Mouse (Mus musculus) frontal cortex, postnatal 36 days (tissue): Measurements from ENCODE around the gene Adk.

Experiments
- DNase-seq, 2 experiments: peaks; one replicate each; pipeline ENCODE4 v3.0.0; 2022; ENCODE audit warnings: low spot score in 2 of 2

Gene Adk

DNA sequence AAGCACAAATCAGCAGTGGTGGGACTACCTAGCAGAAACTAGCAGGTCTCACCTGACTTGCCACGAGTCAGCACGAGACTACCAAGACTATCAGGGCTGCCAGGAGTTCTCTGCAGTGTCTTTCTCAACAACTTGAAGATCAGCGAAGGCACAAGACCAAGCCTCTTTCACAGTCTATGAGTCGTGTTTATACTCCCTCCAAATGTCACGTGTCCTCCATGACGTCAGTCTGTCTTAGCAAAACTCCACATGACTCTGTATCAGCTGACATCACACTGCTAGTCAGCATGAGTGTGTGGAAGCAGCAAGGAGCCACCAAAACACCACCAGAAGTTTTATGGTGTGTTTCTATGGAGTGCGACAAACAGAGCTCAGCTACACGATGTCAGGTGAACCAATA is 215.9 kb downstream of the Adk start:
- no peak for DNase-seq

- DNase-seq: no peak
Observed at GRCm38 (mm10) chr14:21271472-21271871, 219.1 kb downstream of the Adk start.

- no peak for DNase-seq
Observed at GRCm38 (mm10) chr14:21275786-21276185, 223.4 kb downstream of the Adk start.

GRCm38 (mm10) chr14:21278290-21278689 is 225.9 kb downstream of the Adk start:
- no peak for DNase-seq

DNA sequence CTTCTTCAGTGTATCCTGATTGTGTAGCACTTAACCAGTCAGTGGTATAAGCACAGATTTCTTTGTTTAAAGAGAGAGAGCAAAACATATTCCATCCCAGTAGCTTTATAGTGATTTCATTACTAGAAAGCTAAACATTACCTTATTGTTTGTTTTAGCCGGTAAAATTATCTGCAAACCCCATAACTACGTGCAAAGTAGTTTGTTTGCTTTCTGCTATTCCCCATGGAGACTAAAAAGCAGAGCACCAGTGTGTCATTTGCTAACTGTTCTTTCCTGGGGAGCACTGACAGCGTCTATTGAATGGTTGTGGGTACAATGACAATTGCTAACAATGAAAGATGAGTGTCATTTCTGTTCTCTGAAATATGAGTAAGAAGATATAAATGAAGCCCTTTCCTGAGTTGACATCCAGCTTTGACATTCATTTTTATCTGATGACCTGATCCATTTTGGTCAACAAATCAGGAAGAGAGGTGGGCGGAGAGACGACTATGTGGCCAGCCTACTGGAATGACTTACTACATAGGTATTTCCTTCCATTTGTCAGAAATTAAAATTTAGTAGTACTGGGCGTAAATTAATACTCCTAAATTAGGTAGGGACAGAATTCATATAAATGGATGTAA is 226.6 kb downstream of the Adk start:
- DNase-seq: no peak

GRCm38 (mm10) chr14:21280451-21280850 is 228.1 kb downstream of the Adk start:
- no peak for DNase-seq

DNA sequence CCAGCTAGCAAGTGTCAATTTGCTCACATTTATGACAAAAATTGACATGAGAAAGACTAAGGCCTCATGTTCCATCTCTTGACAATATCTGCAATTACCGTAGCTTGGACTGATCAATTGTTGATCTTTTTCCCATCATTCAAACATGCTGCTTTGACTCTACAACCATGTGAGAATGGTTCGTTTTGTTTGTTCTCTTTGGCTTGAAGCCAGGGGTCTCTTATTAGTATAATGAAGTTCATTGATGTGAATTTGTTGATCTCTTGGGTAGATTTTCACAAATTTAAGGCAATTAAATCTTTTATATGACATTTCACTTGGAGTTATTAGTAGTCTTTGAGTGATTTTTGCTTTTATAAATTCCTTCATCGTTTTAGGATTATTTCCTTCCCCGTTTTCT is 229.1 kb downstream of the Adk start:
- no peak for DNase-seq

- no peak for DNase-seq
Observed at GRCm38 (mm10) chr14:21284116-21284515, 231.7 kb downstream of the Adk start.

DNA sequence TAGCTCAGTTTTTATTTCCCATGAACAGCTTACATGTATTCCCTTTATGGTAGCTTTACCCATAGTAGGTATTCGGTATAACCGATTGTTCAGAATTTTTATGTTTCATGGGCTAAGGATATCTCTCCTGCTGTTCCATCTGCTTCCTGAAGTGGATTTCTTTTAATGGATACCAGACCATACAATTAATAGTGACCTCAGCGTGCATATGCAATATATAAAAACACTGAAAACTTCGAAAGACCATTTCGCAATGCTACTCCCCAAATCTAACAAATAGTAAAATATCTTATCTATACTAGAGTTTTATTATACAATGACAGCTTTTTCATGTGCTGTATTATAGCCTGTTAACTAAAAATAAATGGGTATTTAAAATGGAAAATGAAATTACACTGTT is 232.5 kb downstream of the Adk start:
- no peak for DNase-seq

DNA sequence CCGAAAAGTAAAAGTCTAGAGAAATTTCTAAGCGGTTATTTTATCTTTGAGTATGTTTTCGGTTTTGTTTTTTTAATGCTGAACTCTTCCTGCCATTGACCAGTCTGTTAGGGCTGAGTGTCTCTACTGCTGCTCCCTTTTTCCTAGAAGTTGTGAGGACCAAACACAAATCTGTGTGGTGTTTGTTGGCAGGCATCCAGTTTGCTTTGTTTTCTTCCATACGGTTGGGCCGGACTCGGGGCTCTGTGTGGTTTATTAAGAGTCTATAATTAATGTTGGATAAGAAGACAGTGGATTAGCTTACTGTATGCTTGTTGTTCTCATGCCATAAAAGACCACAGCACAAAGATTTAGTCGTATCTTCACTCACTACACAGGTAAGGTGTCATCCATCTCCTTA is 233.9 kb downstream of the Adk start:
- no peak for DNase-seq

DNA sequence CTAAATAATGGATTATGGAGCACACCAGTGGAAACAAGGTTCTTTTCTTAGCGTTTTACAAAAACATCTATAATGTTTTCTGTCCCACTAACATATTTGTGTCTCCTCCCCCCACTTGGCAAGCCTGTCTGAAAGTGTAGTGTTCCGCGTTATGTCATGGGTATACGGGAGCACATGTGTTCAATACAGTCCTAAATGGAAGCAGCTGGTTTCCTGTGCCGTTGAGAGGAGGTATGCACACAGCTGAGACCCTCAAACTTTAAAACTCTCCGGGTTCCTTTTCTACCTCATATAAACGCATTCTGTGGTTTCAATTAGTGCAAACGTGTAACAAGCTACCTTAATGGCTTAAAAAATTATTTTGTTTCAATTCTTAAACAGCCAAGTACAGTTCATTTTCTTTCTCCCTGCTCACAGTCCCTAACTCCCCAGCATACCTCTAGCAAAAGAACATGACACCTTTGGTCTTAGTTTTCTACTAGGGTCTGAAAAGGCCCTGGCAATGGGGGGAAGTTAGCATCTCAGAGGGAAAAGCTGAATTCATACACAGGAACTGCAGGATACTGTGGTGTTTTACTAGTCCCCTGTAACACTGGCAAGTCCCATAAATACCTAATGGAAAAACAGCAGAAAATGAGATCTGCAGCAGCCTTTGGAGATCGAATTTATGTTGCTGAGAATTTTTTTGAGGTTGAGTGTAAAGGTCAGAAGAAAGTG is 235.5 kb downstream of the Adk start:
- DNase-seq: no peak

GRCm38 (mm10) chr14:21299743-21300142 is 247.4 kb downstream of the Adk start:
- DNase-seq: no peak

DNA sequence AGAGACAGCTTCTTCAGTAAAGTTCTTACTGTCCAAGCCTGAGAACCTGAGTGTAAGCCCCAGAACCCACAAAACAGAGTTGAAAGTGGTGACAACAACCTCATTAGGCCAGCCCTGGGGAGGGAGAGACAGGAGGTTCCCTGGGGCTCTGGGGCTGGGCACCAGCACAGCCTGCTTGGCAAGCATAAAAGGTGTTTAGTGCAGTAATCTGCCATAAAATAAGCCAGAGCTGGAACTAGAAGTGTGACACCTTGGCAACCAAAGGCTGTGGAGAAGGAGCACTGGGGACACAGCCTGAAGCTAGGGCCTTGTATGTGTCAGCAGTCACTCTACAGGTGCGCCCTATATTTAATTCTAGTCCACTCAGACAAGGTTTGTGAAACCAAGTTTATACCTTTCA is 252.4 kb downstream of the Adk start:
- no peak for DNase-seq

DNA sequence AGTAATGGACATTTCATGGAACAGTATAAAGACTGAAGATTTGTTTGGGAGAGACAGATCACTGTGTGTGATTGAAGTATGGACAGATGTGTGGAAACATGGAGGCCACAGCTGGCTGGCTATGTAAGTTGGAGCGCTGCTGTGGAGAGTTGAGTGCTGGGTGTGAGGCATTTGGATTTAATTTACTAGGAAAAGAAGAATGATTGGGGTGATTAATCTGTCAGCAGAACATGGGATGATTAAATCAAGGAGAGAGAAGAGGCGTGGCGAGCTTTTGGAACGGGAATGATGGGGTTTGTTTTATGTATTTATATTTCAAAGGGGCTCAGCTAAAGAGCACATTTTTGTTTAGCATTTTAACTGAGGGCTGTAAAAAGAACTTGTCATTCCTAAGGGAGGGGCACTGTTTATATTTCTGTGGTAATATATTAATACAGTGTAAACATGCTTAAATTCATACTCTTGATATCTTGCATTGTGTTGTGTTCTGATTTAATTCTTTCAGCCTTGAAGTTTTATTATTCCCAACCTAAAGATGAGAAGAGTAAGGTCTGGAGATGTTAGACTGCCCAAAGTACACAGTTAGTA is 256.1 kb downstream of the Adk start:
- no peak for DNase-seq

DNA sequence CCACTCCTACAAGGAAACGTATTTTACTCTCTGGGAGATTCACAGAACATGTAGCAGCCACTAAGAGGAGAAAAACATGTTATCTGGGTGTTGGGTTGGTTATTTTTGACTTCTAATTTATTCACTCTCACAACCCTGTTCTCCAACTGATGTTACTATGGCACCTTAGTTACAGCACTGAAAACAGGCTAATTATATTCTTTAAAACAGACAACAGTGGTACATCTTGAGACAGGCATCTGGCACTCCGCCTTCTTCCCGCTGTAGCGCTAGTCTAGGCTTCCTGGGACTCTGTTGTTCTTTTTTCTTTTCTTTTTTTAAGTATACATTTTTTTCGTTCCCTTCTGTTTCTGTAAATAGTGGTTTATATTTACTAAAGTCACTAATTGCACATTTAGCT is 258.2 kb downstream of the Adk start:
- DNase-seq: peak; percentile 51 to 73

DNA sequence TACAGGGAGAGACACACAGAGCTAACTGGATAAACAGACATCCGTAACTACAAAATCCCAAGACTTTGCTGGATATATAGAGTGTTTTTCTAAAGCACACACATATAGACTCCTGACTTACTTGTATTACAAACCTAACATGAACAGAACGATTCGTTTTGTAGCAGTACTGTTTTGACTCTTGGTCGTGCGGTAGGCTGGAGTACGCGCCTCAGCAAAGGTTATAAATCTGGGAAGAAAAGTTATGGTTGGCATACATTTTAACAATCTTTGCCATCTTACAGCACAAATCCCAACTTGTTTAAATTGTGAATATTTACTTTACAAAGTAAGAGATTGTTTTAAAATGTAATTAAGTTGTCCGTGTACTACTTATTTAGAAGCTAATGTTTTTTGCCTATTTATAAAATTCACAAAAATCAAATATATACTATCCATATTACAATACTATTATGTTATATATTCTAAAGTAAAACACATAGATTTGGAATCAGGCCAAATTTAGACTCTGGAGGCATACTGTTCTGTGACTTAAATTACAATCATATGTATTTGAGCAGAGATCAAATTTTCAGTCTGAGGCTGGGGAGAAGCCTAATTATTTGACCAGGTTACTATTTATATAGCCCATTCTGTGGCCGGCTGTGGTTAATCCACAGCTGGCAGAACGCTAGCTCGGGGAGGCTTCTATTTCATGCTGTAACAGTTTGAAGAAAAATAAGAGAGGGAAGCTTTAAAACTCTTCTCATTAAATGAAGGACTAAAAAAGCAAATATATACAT is 261.4 kb downstream of the Adk start:
- DNase-seq: no peak

DNA sequence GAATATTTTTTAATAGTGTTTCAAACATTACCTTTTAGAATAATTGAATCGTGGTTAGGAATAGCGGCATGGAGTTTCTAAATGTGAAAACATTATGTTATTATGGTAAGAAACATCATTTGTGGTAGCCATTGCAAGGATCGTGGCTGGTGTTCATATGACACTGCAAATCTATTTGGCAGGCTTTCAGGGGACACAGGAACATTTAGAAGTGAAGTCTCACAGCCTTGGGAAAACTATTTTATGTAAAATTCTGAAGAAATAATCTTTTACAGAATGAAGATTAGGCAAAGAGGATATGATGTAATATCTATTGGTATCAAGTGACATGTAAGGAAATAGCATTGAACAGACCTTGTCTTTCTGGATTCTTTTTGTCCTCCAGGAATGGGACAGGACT is 262.1 kb downstream of the Adk start:
- no peak for DNase-seq

DNA sequence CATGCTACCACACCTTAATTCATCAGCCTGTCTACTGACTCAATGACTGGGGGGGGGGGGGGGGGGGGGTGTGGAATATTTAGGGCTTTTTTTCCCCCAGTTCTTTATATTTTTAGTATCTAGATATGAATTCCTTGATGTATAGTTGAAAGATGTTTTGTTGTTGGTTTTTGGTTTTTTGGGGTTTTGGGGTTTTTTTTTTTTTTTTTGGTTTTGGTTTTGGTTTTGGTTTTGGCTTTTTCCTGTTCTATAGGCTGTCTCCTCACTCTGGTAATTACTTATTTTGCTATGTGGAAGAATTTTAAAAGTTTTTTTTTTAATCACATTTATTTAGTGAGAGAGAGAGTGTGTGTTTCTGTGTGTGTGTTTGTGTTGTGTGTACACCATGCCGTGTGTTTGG is 282.5 kb downstream of the Adk start:
- DNase-seq: no peak

DNA sequence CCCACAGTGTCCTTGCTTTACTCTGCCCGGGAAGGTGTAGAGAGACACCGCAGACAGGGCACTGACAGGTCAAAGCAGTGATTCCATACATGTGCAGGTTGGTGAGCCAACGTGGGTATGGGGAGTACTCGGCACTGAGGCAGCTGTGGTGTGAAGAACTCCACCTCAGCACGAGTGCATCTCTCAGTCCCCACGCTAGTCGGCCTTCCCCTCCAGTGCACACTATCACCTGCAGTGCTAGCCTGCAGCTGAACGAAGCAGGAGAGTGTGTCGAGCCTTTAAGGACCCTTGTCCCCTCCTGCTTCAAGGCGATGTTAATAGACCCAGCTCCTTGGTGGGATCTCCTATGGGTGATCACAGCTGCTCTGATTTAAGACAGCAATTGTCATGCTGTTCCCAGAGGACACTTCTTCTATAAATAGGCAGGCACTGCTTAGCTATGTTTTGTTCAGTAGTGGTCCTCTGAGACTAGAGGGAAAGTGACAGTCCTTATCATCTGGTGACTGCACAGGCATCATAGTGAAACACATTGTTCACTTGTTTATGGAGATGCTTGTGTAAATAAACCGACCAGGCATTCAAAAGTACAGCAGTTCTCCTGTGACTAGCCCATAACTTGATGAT is 283.4 kb downstream of the Adk start:
- DNase-seq: no peak

GRCm38 (mm10) chr14:21337948-21338347 is 285.6 kb downstream of the Adk start:
- DNase-seq: no peak

GRCm38 (mm10) chr14:21341195-21341594 is 288.8 kb downstream of the Adk start:
- no peak for DNase-seq

- no peak for DNase-seq
Observed at GRCm38 (mm10) chr14:21342984-21343383, 290.6 kb downstream of the Adk start.
